Mouse (Mus musculus) olfactory bulb, adult 2 months (tissue): ENCODE data around the gene Gm20695. TPM values are rescaled to one million over a fixed set of nuclear protein-coding genes. Genes with fewer than 3 reads are reported as not detected.

Experiments used
- H3K27ac ChIP-seq: fragments of 200-500 bp; 2 replicates; pipeline ENCODE4 v1.5.1; 2012; ENCODE audit warnings: low read depth, low read length; ENCODE audit not compliant: insufficient read depth
- H3K4me1 ChIP-seq: fragments of 200-500 bp; 2 replicates; pipeline ENCODE4 v1.6.1; 2012; ENCODE audit warnings: low read length; ENCODE audit not compliant: control insufficient read depth, insufficient read depth
- H3K4me3 ChIP-seq: fragments of 200-500 bp; 2 replicates; pipeline ENCODE4 v1.5.1; 2012; ENCODE audit warnings: mild to moderate bottlenecking, low read depth, low read length, moderate library complexity; ENCODE audit not compliant: insufficient read depth
- CTCF ChIP-seq: fragments of 200-500 bp; IDR thresholded peaks from 2 replicates; pipeline ENCODE4 v1.5.1; 2012; ENCODE audit warnings: low read depth, mild to moderate bottlenecking, low read length, moderate library complexity; ENCODE audit not compliant: insufficient read depth
- POLR2A ChIP-seq: fragments of 200-500 bp; IDR thresholded peaks from 2 replicates; pipeline ENCODE4 v1.6.1; 2012; ENCODE audit warnings: mild to moderate bottlenecking, low read depth, low read length, moderate library complexity; ENCODE audit not compliant: insufficient read depth
- whole genome bisulfite sequencing: fragments of 180-500 bp; shearing (Covaris S2); methylation state at CpG from one replicate; pipeline ENCODE4 v1.1.7; 2018; 5-methylcytosine and 5-hydroxymethylcytosine counted together
- polyA plus RNA-seq: library from polyadenylated mRNA; stranded (reverse); fragments of >200 nt; gene quantifications from 2 replicates; pipeline ENCODE4 v1.2.4, GENCODE M21; 2012; ENCODE audit warnings: low replicate concordance; ENCODE audit not compliant: missing spikeins, insufficient read depth, insufficient read length

The Gm20695 gene
- polyA plus RNA-seq, 1 experiment, result not detected

GRCm38 (mm10) chr16:3965534-3965933 is 81.1 kb downstream of the Gm20695 start:
- no peak for TF ChIP-seq CTCF
- TF ChIP-seq POLR2A, result no peak
- 84% methylated on average over 3 of the region's 3 CpGs for WGBS
- Histone ChIP-seq H3K27ac (no peak overlapping the region), H3K4me3 (no peak overlapping the region), H3K4me1 (peaks cover 3% of the 10 kb centered on the region; the same call in 1 of the 2 replicates)

Other genes starting within 250 kb of the Gm20695 start
- gene Mefv, start 166.6 kb upstream of the Gm20695 start, polyA plus RNA-seq, result not detected in 2 replicates
- not detected in 2 replicates for gene Zfp263, start 140.6 kb upstream of the Gm20695 start, polyA plus RNA-seq
- gene Olfr15, start 53.8 kb upstream of the Gm20695 start, polyA plus RNA-seq, result not detected in 2 replicates
- not detected in 2 replicates for gene Zfp174, start 37.4 kb upstream of the Gm20695 start, polyA plus RNA-seq
- not detected in 2 replicates for gene Naa60, start 12.3 kb upstream of the Gm20695 start, polyA plus RNA-seq
- not detected in 2 replicates for gene Zfp597, start 87 bp upstream of the Gm20695 start, polyA plus RNA-seq
- gene 1700037C18Rik, start 24.0 kb downstream of the Gm20695 start, polyA plus RNA-seq, result not detected in 2 replicates
- gene Cluap1, start 24.2 kb downstream of the Gm20695 start, polyA plus RNA-seq, result not detected in 2 replicates
- gene Nlrc3, start 92.0 kb downstream of the Gm20695 start, polyA plus RNA-seq, result not detected in 2 replicates
- gene Slx4, start 119.1 kb downstream of the Gm20695 start, polyA plus RNA-seq, result 162 TPM in 1 of 2 replicates, not detected in the other
- gene Dnase1, start 152.3 kb downstream of the Gm20695 start, polyA plus RNA-seq, result not detected in 2 replicates
- not detected in 2 replicates for gene Trap1, start 193.2 kb downstream of the Gm20695 start, polyA plus RNA-seq